Mouse (Mus musculus): Measurements from ENCODE around the gene Enc1. TPM values are rescaled to one million over a fixed set of nuclear protein-coding genes. Genes with fewer than 3 reads are reported as not detected.

Gene Enc1
- polyA plus RNA-seq, 1 experiment from 2014 or later, result 2.6 TPM

- Histone ChIP-seq H3K27ac (ENCODE audit: low read length) (no peak overlapping the region), H3K36me3 (ENCODE audit: insufficient read depth, low read length) (no peaks in the 10 kb centered on the region), H3K4me2 (replicated peaks; ENCODE audit: low read depth, low read length) (peak overlapping the region; percentile 37), H3K9me3 (ENCODE audit: low read length) (no peaks in the 10 kb centered on the region), H3K4me1 (ENCODE audit: insufficient read depth, low read depth, low read length) (no peaks in the 10 kb centered on the region), H3K27me3 (replicated peaks; ENCODE audit: insufficient read depth, low read length) (no peaks in the 10 kb centered on the region), H3K4me3 (ENCODE audit: low read depth, low read length) (no peak overlapping the region), H3K9ac (replicated peaks; ENCODE audit: low read depth) (no peak overlapping the region)
- DNase-seq (ENCODE audit: low spot score) (peak; percentile 90), ATAC-seq (peak; percentile 66)
- WGBS, result 14% methylated on average over 17 of the region's 17 CpGs
- TF ChIP-seq CTCF (IDR thresholded peaks at IDR 0.05), result peak; percentile 83
- TF ChIP-seq EP300 (IDR thresholded peaks at IDR 0.05), result no peak
Observed at GRCm38 (mm10) chr13:97234785-97235417, 6.0 kb upstream of the Enc1 start.

GRCm38 (mm10) chr13:97235911-97236310, 5.0 kb upstream of the Enc1 start:
- Histone ChIP-seq H3K4me2 (replicated peaks; ENCODE audit: low read depth, low read length) (no peak overlapping the region), H3K9ac (replicated peaks; ENCODE audit: low read depth) (no peak overlapping the region), H3K4me1 (ENCODE audit: insufficient read depth, low read depth, low read length) (no peaks in the 10 kb centered on the region), H3K36me3 (ENCODE audit: insufficient read depth, low read length) (no peaks in the 10 kb centered on the region), H3K4me3 (ENCODE audit: low read depth, low read length) (no peak overlapping the region), H3K9me3 (ENCODE audit: low read length) (no peaks in the 10 kb centered on the region), H3K27ac (ENCODE audit: low read length) (no peak overlapping the region), H3K27me3 (replicated peaks; ENCODE audit: insufficient read depth, low read length) (no peaks in the 10 kb centered on the region)
- TF ChIP-seq EP300 (IDR thresholded peaks at IDR 0.05), result no peak
- no peak for TF ChIP-seq CTCF (IDR thresholded peaks at IDR 0.05)
- 73% methylated on average over 6 of the region's 6 CpGs for WGBS
- ATAC-seq, result no peak
- DNase-seq (ENCODE audit: low spot score), result no peak

GRCm38 (mm10) chr13:97237700-97238099, 3.2 kb upstream of the Enc1 start:
- H3K4me1 ChIP-seq (ENCODE audit: insufficient read depth, low read depth, low read length), result peaks cover 3% of the 10 kb centered on the region; the same call in 1 of the 2 replicates
- ATAC-seq (no peak), DNase-seq (ENCODE audit: low spot score) (no peak)
- H3K4me3 ChIP-seq (ENCODE audit: low read depth, low read length), result no peak overlapping the region
- H3K9ac ChIP-seq (replicated peaks; ENCODE audit: low read depth), result no peak overlapping the region
- no peak overlapping the region for H3K4me2 ChIP-seq (replicated peaks; ENCODE audit: low read depth, low read length)
- WGBS, result 57% methylated on average over 3 of the region's 3 CpGs
- no peaks in the 10 kb centered on the region for H3K27me3 ChIP-seq (replicated peaks; ENCODE audit: insufficient read depth, low read length)
- no peaks in the 10 kb centered on the region for H3K9me3 ChIP-seq (ENCODE audit: low read length)
- TF ChIP-seq EP300 (IDR thresholded peaks at IDR 0.05), result no peak
- no peak for TF ChIP-seq CTCF (IDR thresholded peaks at IDR 0.05)
- no peaks in the 10 kb centered on the region for H3K36me3 ChIP-seq (ENCODE audit: insufficient read depth, low read length)
- H3K27ac ChIP-seq (ENCODE audit: low read length), result no peak overlapping the region

GRCm38 (mm10) chr13:97238181-97238981, 2.5 kb upstream of the Enc1 start:
- H3K9me3 ChIP-seq (ENCODE audit: low read length), result no peaks in the 10 kb centered on the region
- H3K27me3 ChIP-seq (replicated peaks; ENCODE audit: insufficient read depth, low read length), result no peaks in the 10 kb centered on the region
- no peak for ATAC-seq
- TF ChIP-seq EP300 (IDR thresholded peaks at IDR 0.05), result peak; percentile 80; the same call in 1 of the 2 replicates
- no peak for TF ChIP-seq CTCF (IDR thresholded peaks at IDR 0.05)
- DNase-seq (ENCODE audit: low spot score), result peak; percentile 49
- H3K36me3 ChIP-seq (ENCODE audit: insufficient read depth, low read length), result no peaks in the 10 kb centered on the region
- H3K27ac ChIP-seq (ENCODE audit: low read length), result peak overlapping the region; percentile 11; the same call in 1 of the 2 replicates
- H3K9ac ChIP-seq (replicated peaks; ENCODE audit: low read depth), result no peak overlapping the region
- no peak overlapping the region for H3K4me2 ChIP-seq (replicated peaks; ENCODE audit: low read depth, low read length)
- H3K4me1 ChIP-seq (ENCODE audit: insufficient read depth, low read depth, low read length), result peaks cover 4% of the 10 kb centered on the region; the same call in 1 of the 2 replicates
- WGBS, result 38% methylated on average over 16 of the region's 16 CpGs
- no peak overlapping the region for H3K4me3 ChIP-seq (ENCODE audit: low read depth, low read length)

- no peaks in the 10 kb centered on the region for H3K36me3 ChIP-seq (ENCODE audit: insufficient read depth, low read length)
- no peaks in the 10 kb centered on the region for H3K27me3 ChIP-seq (replicated peaks; ENCODE audit: insufficient read depth, low read length)
- H3K4me2 ChIP-seq (replicated peaks; ENCODE audit: low read depth, low read length), result peak overlapping the region; percentile 96; the same call in 1 of the 2 replicates
- 5% methylated on average over 23 of the region's 23 CpGs for WGBS
- DNase-seq (ENCODE audit: low spot score), result peak; percentile 88
- peaks cover 4% of the 10 kb centered on the region; the same call in 1 of the 2 replicates for H3K4me1 ChIP-seq (ENCODE audit: insufficient read depth, low read depth, low read length)
- peak; percentile 12; the same call in 1 of the 2 replicates for ATAC-seq
- TF ChIP-seq EP300 (IDR thresholded peaks at IDR 0.05) (no peak), CTCF (IDR thresholded peaks at IDR 0.05) (peak; percentile 77)
- H3K9me3 ChIP-seq (ENCODE audit: low read length), result no peaks in the 10 kb centered on the region
- H3K4me3 ChIP-seq (ENCODE audit: low read depth, low read length), result no peak overlapping the region
- no peak overlapping the region for H3K9ac ChIP-seq (replicated peaks; ENCODE audit: low read depth)
- peak overlapping the region; percentile 44; the same call in 1 of the 2 replicates for H3K27ac ChIP-seq (ENCODE audit: low read length)
Observed at GRCm38 (mm10) chr13:97239343-97240180, 1.3 kb upstream of the Enc1 start.
